Mouse (Mus musculus) stomach, embryonic 15.5 days (tissue): ENCODE measurements at regions not wholly inside any gene's neighbourhood (a gene's known extent, or its start where the extent isn't known, plus 50 kb on each side); places are given as distances from the start of the nearest gene placed in this dataset.

ENCODE experiments used
- ATAC-seq: fragments of 200-750 bp; cut with Nextera tagmentation; 2 replicates; pipeline ENCODE4 v1.8.0; 2017; ENCODE audit warnings: low read depth, moderate number of reproducible peaks, moderate TSS enrichment; ENCODE audit not compliant: insufficient read depth, low FRiP score
- H3K27ac ChIP-seq: fragments of 300-500 bp; sonication (generic); 2 replicates; pipeline ENCODE4 v1.5.1; 2015; ENCODE audit warnings: mild to moderate bottlenecking, inconsistent platforms
- H3K27me3 ChIP-seq: fragments of 300-500 bp; sonication (generic); replicated peaks from 2 replicates; pipeline ENCODE4 v1.6.1; 2015; ENCODE audit warnings: inconsistent platforms
- H3K36me3 ChIP-seq: fragments of 300-500 bp; sonication (generic); 2 replicates; pipeline ENCODE4 v1.6.1; 2015; ENCODE audit warnings: inconsistent platforms
- H3K4me1 ChIP-seq: fragments of 300-500 bp; sonication (generic); 2 replicates; pipeline ENCODE4 v1.6.1; 2015; ENCODE audit warnings: inconsistent platforms
- H3K4me2 ChIP-seq: fragments of 300-500 bp; sonication (generic); 2 replicates; pipeline ENCODE4 v1.6.1; 2015; ENCODE audit warnings: mild to moderate bottlenecking, inconsistent platforms
- H3K4me3 ChIP-seq: fragments of 300-500 bp; sonication (generic); replicated peaks from 2 replicates; pipeline ENCODE4 v1.5.1; 2015; ENCODE audit warnings: inconsistent platforms
- H3K9ac ChIP-seq: fragments of 300-500 bp; sonication (generic); 2 replicates; pipeline ENCODE4 v1.6.1; 2015; ENCODE audit warnings: inconsistent platforms
- H3K9me3 ChIP-seq: fragments of 300-500 bp; sonication (generic); 2 replicates; pipeline ENCODE4 v1.6.1; 2016; ENCODE audit warnings: inconsistent platforms
- WGBS: fragments of 180-500 bp; shearing (Covaris S2); methylation state at CpG from one replicate; pipeline ENCODE4 v1.1.7; 2015; 5-methylcytosine and 5-hydroxymethylcytosine counted together

DNA sequence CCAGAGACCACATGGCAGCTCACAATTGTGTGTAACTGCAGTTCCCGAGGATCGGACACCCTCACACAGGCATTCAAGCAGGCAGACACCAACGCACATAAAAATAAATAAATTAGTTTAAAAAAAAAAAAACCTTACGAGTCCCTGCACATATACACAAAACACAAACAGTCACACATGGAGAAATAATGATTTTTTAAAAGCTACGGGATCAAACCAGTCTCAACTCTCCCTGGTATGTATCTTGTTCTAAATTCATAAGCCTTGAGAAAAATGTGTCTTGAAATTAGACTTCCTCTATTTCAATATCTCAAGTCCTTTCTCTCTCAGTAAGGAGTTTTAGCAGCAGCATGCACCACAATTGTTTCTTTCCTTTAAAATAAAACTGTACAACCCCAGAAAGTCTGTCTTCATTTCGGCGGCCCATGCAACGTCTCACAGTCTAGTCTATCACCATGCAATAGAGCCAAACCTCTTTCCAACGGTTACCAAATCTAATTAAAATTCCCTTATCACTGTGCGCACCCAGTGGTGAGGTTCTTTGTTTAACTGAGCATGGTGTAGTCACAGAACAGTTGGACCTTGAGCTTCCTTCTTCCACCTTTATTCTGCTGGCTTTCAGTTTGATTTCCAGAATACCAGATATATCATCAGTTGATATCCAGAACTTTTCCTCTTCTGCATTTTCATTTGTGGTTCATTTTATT is 86.8 kb upstream of the Gm47985 start:
- Histone ChIP-seq H3K36me3 (no peaks in the 10 kb centered on the region), H3K4me1 (no peaks in the 10 kb centered on the region), H3K9me3 (no peaks in the 10 kb centered on the region), H3K27me3 (no peaks in the 10 kb centered on the region), H3K4me3 (no peak overlapping the region), H3K9ac (no peak overlapping the region), H3K27ac (no peak overlapping the region), H3K4me2 (peak overlapping the region; percentile 19)
- peak; percentile 79 for ATAC-seq
- 61% methylated on average over 10 of the region's 10 CpGs for WGBS

DNA sequence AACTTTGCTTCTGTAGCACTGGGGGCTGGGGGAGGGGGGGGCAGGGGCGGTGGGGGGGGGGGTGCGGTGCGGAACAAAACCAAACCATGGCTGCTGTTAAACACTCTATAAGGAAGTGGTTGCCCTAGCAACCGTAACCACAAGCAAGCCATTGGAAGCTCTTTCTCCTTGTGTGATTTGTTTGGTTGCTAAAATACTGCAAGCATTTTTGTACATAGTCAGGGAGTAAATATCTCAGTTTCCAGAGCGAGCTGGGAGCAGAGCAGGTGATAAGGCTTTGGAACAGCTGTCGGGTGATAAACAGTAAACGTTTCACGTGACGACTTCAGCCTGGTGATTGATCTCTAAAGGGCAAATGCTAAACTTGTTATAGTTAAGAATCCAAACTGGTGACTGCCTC is 86.3 kb upstream of the Gm47985 start:
- Histone ChIP-seq H3K9me3 (no peaks in the 10 kb centered on the region), H3K4me3 (no peak overlapping the region), H3K27ac (no peak overlapping the region), H3K4me1 (no peaks in the 10 kb centered on the region), H3K36me3 (no peaks in the 10 kb centered on the region), H3K9ac (no peak overlapping the region), H3K27me3 (no peaks in the 10 kb centered on the region), H3K4me2 (peak overlapping the region; percentile 19)
- peak; percentile 90 for ATAC-seq
- WGBS: 15% methylated on average over 9 of the region's 9 CpGs

DNA sequence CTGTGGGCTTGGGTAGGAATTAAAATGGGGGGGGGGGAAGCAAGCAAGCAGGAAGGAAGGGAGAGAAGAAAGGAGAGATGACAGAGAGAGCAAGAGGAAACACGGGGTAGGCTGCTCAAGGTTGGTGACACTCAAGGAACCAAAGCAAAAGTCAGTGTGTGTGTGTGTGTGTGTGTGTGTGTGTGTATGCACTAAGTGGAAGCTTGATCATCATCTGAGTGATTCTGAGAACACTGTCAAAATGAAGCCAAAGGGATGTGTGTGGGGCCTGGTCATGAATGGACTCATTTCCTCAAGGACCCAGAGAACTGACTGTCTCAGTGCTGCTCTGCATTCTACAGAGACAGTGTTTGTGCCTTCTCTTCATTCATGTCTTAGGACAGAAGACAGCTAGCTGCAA is 84.8 kb upstream of the Gm47985 start:
- H3K4me2 ChIP-seq: no peak overlapping the region
- no peak overlapping the region for H3K9ac ChIP-seq
- H3K4me1 ChIP-seq: 0 out of 2 replicates have a peak, but pooled peaks cover 2% of the 10 kb centered on the region
- no peaks in the 10 kb centered on the region for H3K27me3 ChIP-seq
- no peaks in the 10 kb centered on the region for H3K9me3 ChIP-seq
- H3K27ac ChIP-seq: no peak overlapping the region
- no peak overlapping the region for H3K4me3 ChIP-seq
- ATAC-seq: no peak
- WGBS: 88% methylated on average over 1 of the region's 1 CpGs
- no peaks in the 10 kb centered on the region for H3K36me3 ChIP-seq

- Histone ChIP-seq H3K27me3 (no peaks in the 10 kb centered on the region), H3K4me3 (no peak overlapping the region), H3K36me3 (no peaks in the 10 kb centered on the region), H3K4me1 (peaks cover 12% of the 10 kb centered on the region; the same call in 1 of the 2 replicates), H3K27ac (no peak overlapping the region), H3K9ac (no peak overlapping the region), H3K4me2 (no peak overlapping the region), H3K9me3 (no peaks in the 10 kb centered on the region)
- no peak for ATAC-seq
- 56% methylated on average over 1 of the region's 1 CpGs for WGBS
These were observed 83.6 kb upstream of the Gm47985 start for GRCm38 (mm10) chr1:151098763-151099162.

GRCm38 (mm10) chr1:151100565-151101483 is 81.5 kb upstream of the Gm47985 start:
- no peak for ATAC-seq
- no peaks in the 10 kb centered on the region for H3K9me3 ChIP-seq
- H3K4me3 ChIP-seq: no peak overlapping the region
- H3K27ac ChIP-seq: no peak overlapping the region
- no peaks in the 10 kb centered on the region for H3K36me3 ChIP-seq
- WGBS: 56% methylated on average over 12 of the region's 12 CpGs
- H3K4me1 ChIP-seq: peaks cover 12% of the 10 kb centered on the region; the same call in 1 of the 2 replicates
- H3K4me2 ChIP-seq: no peak overlapping the region
- H3K9ac ChIP-seq: no peak overlapping the region
- no peaks in the 10 kb centered on the region for H3K27me3 ChIP-seq

GRCm38 (mm10) chr1:151101516-151101915 is 80.8 kb upstream of the Gm47985 start:
- Histone ChIP-seq H3K4me2 (no peak overlapping the region), H3K9ac (no peak overlapping the region), H3K27me3 (no peaks in the 10 kb centered on the region), H3K9me3 (no peaks in the 10 kb centered on the region), H3K4me3 (no peak overlapping the region), H3K27ac (no peak overlapping the region), H3K4me1 (peaks cover 12% of the 10 kb centered on the region; the same call in 1 of the 2 replicates), H3K36me3 (no peaks in the 10 kb centered on the region)
- peak; percentile 90 for ATAC-seq
- WGBS: 82% methylated on average over 1 of the region's 1 CpGs

GRCm38 (mm10) chr1:151102061-151102460 is 80.3 kb upstream of the Gm47985 start:
- peaks cover 12% of the 10 kb centered on the region; the same call in 1 of the 2 replicates for H3K4me1 ChIP-seq
- no peak overlapping the region for H3K4me2 ChIP-seq
- no peaks in the 10 kb centered on the region for H3K36me3 ChIP-seq
- H3K9me3 ChIP-seq: no peaks in the 10 kb centered on the region
- no peaks in the 10 kb centered on the region for H3K27me3 ChIP-seq
- H3K4me3 ChIP-seq: no peak overlapping the region
- no peak for ATAC-seq
- no peak overlapping the region for H3K9ac ChIP-seq
- WGBS: 71% methylated on average over 3 of the region's 3 CpGs
- no peak overlapping the region for H3K27ac ChIP-seq

DNA sequence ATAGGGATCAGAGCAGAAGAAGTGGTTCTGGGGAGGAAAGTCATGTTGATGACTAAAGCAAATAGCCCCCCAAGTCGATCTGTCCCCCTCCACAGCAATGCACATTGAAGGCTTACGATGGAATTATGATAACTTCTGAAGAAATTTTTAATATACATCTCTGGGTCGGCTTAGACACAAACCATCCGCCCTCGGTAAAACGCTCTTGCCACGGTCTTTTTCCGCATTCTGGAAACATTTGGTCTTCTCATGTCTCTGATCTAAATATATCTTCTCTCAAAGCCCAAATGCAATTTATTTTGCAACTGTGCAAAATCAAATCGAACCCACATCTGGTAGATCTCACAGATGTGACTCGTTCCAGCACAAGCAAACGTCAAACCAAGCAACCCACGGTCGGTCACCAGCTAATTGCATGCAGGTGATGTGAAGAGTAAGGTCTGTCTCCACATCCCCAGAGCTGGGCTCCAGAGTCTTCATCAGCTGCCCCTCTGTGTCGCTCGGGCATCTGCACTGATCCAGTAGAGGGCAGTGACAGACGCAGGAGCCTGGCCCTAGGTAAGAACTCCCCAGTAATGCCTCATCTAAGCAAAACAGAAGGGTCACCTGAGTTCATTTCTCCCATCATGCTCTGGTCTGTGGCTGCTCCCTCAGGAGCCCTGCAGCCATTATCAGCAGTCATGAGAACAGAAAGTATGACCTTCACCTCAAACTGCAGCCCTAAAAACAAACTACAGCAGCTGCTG is 79.5 kb upstream of the Gm47985 start:
- Histone ChIP-seq H3K4me2 (peak overlapping the region; percentile 34), H3K27ac (peak overlapping the region; percentile 65; the same call in 1 of the 2 replicates), H3K4me3 (no peak overlapping the region), H3K9ac (no peak overlapping the region), H3K36me3 (no peaks in the 10 kb centered on the region), H3K27me3 (no peaks in the 10 kb centered on the region), H3K4me1 (peaks cover 12% of the 10 kb centered on the region; the same call in 1 of the 2 replicates), H3K9me3 (no peaks in the 10 kb centered on the region)
- ATAC-seq: 0 out of 2 replicates have a peak, but pooled peaks have one; percentile 29
- 44% methylated on average over 16 of the region's 16 CpGs for WGBS

DNA sequence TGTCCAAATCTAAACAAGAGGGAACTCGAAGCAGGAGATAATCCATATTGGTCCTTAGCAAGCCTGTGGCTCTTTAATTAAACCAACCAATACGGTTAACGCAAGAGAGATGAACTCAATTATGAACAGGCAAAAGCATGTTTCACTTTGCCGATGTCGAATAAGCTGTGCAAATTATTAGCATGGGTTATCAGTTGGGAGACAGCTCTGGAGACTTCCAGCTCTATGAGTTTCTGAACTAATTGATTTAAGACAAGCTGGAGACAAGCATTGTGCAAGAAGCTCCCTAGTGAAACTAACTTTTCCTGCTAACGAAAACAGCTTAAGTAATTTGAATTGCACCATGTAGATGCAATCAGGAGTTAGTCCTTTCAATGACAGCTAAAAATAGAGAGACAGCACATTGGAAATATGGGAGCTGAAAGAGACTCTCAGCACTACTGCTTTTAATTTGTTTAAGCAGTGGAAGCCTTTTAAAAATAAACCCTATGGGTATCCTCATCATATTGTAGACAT is 78.8 kb upstream of the Gm47985 start:
- Histone ChIP-seq H3K36me3 (no peaks in the 10 kb centered on the region), H3K4me1 (peaks cover 12% of the 10 kb centered on the region; the same call in 1 of the 2 replicates), H3K4me2 (peak overlapping the region; percentile 34; the same call in 1 of the 2 replicates), H3K27ac (peak overlapping the region; percentile 65; the same call in 1 of the 2 replicates), H3K4me3 (no peak overlapping the region), H3K27me3 (no peaks in the 10 kb centered on the region), H3K9me3 (no peaks in the 10 kb centered on the region), H3K9ac (no peak overlapping the region)
- WGBS: 38% methylated on average over 6 of the region's 6 CpGs
- no peak for ATAC-seq

GRCm38 (mm10) chr1:151104346-151104745 is 78.0 kb upstream of the Gm47985 start:
- no peak overlapping the region for H3K27ac ChIP-seq
- H3K4me3 ChIP-seq: no peak overlapping the region
- 81% methylated on average over 5 of the region's 5 CpGs for WGBS
- H3K4me1 ChIP-seq: peaks cover 12% of the 10 kb centered on the region; the same call in 1 of the 2 replicates
- H3K9me3 ChIP-seq: no peaks in the 10 kb centered on the region
- no peaks in the 10 kb centered on the region for H3K27me3 ChIP-seq
- H3K9ac ChIP-seq: no peak overlapping the region
- H3K36me3 ChIP-seq: no peaks in the 10 kb centered on the region
- no peak overlapping the region for H3K4me2 ChIP-seq
- no peak for ATAC-seq

DNA sequence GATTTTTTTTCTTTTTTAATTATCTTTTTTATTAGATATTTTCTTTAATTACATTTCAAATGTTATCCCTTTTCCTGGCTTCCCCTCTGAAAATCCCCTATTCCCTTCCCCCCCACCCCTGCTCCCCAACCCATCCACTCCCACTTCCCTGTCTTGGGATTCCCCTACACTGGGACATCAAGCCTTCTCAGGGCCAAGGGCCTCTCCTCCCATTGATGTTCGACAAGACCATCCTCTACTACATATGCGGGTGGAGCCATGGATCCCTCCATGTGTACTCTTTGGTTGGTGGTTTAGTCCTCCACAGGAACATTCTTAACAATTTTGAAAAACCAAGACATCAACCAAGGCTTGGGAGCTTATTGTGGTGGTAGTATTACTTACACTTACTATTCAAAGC is 77.5 kb upstream of the Gm47985 start:
- H3K9me3 ChIP-seq: no peaks in the 10 kb centered on the region
- H3K4me2 ChIP-seq: no peak overlapping the region
- no peak overlapping the region for H3K9ac ChIP-seq
- H3K27me3 ChIP-seq: no peaks in the 10 kb centered on the region
- ATAC-seq: no peak
- no peak overlapping the region for H3K27ac ChIP-seq
- peaks cover 12% of the 10 kb centered on the region; the same call in 1 of the 2 replicates for H3K4me1 ChIP-seq
- WGBS: 84% methylated on average over 2 of the region's 2 CpGs
- H3K36me3 ChIP-seq: no peaks in the 10 kb centered on the region
- no peak overlapping the region for H3K4me3 ChIP-seq
